Mouse (Mus musculus): ENCODE results near the gene Vax2.
A peak's percentile ranks its signal among the peaks of the same experiment; 100 is the strongest.

DNA sequence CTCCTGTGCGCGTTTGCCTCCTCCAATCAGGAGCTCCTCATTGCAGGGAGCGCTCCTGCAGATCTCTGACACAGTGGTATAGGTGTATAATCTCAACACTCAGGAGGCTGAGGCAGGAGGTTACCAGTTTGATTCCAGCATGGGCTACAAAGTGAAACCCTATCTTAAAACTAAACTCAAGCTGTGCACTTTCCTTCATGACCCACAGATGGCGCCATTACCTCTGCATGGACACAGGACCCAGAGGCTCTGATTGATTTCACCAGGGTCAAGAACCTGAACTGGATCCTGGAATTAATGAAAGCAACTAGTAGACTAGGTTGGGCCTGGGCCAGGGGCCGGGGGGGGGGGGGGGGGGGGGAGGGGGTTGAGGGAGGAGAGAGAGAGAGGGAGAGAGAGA, 20.8 kb upstream of the Vax2 start:
- peak; percentile 50; the same call in 1 of the 2 replicates for TF ChIP-seq ZC3H11A (IDR thresholded peaks at IDR 0.05; ENCODE audit: borderline replicate concordance, low read depth, low read length)
- TF ChIP-seq ZNF384 (IDR thresholded peaks at IDR 0.05; ENCODE audit: low read depth, low read length) = no peak
- no peak for TF ChIP-seq HCFC1 (IDR thresholded peaks at IDR 0.05; ENCODE audit: borderline replicate concordance, insufficient read depth, low read length)
- no peak for TF ChIP-seq CHD2 (IDR thresholded peaks at IDR 0.05; ENCODE audit: low read depth, low read length)

Measured in ES-E14 (cell line).